Mouse (Mus musculus): ENCODE data around the gene Smarca2.

Smarca2 gene

DNA sequence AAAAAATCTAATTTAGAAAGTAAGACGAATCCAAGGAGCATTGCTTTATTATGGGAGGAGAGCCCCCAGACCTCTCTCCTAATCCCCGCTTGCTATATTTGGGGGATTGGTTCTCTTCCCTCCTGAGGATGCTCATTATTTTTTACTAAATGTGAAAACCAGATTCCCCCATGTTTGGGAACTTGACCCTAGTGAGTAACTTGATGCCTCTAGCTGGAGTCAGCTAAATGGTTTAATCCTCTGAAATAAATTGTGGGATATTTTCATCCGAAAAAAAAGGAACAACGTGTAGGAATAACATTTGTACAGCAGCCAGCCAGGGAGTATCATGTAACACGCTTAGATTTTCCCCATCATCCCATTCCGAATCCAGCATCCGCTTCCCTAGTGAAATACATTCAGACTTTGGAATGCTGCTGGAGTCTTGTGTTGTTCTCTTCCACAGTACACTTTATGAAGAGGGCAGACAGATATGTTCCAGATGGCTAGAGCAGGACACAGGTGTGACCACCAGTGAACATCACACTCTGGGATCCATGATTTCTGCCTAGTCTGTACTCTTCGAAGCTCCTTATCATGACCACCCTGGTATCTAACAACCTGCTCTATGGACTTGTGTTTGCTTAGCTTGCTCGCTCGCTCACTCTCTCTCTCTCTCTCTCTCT, 99.8 kb downstream of the Smarca2 start:
- 75% methylated on average over 10 of the region's 10 CpGs for WGBS

DNA sequence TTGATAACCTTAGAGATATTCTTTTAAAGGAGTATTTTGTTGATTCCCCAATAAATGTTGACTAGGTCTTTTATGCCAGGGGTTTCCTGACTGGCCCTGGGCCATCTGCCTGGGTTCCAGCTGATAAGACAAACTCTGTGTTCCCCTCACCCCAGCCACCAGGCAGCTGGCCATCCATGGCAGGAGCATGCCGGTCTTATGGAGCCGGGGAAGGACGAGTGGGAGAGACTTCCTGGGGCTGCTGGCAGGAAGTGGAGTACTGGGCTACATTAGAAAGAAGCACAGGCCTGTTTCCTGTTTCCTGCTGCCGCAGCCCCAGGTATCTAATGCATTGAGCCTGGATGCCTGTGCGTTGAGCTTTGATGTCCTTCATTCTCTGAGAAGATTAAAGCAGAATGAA, 102.1 kb downstream of the Smarca2 start:
- WGBS: 57% methylated on average over 5 of the region's 5 CpGs

DNA sequence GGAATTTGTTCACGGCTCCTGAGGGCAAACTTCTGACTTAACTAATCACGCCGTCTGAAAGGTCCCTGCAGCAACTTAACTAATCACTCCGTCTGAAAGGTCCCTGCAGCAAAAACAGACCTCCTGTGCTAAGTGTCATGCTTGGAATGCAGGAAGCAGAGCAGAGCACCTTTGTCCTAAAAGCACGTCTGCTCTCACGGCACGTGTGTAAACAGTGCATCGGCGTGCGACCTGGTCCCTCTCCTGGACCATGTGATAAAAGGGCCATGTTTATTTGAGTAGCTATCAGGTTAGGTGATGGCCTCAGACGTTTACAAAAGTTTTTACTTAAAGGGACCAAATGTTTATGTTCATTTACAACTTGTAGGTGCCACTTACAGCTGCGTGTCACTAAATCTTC, 104.2 kb downstream of the Smarca2 start:
- WGBS: 76% methylated on average over 12 of the region's 12 CpGs

- WGBS: 47% methylated on average over 2 of the region's 2 CpGs
Measured at GRCm38 (mm10) chr19:26711268-26711667, 106.4 kb downstream of the Smarca2 start.

- 33% methylated on average over 9 of the region's 9 CpGs for WGBS
Measured at GRCm38 (mm10) chr19:26716217-26716616, 111.4 kb downstream of the Smarca2 start.

DNA sequence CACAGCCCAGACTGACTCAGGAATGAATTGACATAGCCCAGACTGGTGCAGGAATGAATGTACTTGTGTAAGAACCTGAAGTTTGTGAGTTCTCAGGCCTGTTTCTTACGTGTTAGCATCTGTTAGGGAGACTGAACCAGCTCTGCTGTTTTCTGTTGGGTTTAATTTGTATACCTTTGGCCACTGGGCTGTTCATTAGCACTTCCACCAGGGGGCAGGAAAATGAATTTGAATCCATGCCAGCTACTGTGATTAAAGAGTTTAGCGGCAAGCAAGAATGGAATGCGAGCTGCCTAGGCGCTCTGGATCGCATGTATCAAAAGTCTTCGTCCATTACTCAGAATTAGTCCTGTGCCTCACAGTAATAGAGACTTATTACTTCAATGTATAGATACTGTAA, 113.4 kb downstream of the Smarca2 start:
- WGBS: 37% methylated on average over 6 of the region's 6 CpGs

GRCm38 (mm10) chr19:26719161-26719560, 114.3 kb downstream of the Smarca2 start:
- WGBS: 66% methylated on average over 7 of the region's 7 CpGs

DNA sequence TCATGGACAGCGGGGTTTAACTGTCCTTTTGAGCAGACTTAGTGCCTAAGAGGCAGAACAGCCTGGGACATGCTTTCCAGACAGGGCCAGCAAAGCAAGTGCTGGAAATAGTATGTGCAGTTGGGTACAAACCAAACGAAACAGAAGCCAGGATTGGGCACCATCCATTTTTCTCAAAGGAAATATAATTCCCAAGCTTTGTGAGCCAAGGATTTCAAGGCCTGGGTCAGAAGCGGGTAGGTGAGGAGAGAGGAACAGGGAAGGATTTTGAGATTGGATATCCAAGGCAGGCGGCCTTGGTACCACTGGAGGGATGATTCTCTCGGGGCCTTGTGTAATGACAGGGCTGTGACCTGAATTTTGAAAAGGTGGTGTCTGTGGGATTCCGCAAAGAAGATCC, 116.9 kb downstream of the Smarca2 start:
- WGBS: 63% methylated on average over 6 of the region's 6 CpGs

GRCm38 (mm10) chr19:26723899-26724298, 119.0 kb downstream of the Smarca2 start:
- WGBS: 73% methylated on average over 11 of the region's 11 CpGs

DNA sequence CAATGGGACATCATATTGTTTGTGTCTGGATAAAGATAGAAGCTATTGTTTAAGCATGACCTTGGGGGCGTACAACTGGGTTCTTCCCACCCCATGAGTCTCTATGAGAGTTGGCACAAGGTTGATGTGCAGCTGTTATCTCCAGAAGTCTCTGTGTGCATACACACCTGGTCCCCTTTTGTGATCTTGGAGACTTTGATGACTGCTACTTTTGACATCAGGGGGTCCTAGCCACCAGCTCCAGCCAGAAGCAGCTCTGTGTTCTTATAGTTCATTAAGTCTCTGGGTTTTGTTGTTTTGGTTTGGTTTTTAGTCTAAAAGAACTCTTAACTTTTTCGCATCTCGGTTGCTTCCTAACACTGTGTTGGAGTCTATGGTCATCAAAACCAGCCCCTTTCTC, 119.8 kb downstream of the Smarca2 start:
- WGBS: 85% methylated on average over 3 of the region's 3 CpGs

DNA sequence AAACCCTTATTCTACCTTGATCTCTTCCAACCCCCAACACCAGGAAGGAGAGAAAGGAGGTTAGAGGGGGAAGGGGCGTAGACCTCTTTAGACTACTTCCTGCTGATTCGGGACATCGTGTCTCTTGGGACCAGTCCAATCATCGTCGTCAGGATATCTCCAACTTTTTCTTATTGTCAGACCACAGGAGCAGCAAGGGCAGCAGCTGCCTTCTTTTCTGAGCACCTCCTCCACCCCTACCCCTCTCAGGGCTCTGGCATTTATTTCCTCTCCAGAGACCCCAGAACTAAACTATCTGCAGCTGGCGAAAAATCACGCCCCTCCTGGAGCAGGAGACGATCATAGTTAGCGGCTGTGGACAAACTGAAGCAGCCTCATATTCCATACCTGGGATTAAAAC, 122.9 kb downstream of the Smarca2 start:
- WGBS: 76% methylated on average over 9 of the region's 9 CpGs

DNA sequence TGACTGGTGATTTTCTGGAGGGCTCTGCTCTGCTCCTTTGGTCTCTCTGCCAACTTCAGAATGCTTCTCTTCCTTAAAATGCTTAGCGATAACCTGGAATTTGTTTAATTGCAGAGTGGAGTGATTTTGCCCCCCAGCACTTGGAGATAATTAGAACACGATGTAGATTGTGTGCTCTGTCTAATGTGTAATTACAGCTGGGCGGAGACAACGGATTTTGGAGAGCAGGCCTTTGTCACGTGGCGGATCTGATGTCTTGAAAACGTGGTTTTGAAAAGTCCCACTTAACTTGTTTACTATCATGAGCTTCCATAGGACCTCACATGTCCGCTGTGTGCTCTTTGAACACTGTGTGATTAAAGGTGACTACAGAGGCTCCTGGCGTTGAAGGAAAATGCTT, 125.6 kb downstream of the Smarca2 start:
- WGBS: 54% methylated on average over 9 of the region's 9 CpGs

GRCm38 (mm10) chr19:26731121-26731520, 126.3 kb downstream of the Smarca2 start:
- 65% methylated on average over 4 of the region's 4 CpGs for WGBS

DNA sequence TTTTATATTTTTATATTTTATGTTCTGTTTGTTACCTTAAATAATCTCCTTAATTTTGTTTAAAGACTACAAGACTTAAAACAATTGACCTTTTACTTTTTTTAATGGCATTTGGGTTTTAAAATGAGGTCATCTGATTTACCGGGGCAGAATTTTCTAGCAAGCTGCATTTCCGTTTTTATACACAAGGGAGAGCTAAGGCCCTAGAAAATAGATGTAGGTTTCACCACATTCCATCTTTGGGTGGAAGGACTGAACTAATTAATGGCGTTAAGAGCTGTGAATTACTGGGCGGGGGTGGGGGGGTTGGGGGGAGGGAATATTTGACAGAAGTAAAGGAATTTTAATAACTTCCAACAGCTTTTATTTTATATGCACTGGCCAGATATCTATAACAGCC, 127.0 kb downstream of the Smarca2 start:
- WGBS: 10% methylated on average over 4 of the region's 4 CpGs

DNA sequence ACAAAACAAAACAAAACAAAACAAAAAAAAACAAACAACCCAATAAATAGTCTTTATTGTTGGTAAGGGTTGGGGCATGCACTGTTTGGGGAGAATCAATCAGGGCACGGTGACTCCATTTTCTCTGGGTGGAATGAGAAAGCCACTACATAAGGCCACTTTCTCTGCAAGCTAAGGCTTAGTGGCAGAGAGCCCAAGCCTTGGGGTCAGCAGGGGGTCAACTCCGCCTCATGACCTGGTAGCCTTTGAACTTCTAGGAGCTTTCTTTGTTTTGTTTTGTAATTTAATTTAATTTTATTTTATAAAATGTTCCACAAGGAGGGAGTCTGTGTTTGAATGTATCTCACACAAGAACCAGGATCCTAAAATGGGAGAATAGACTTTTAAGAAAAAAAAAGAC, 128.2 kb downstream of the Smarca2 start:
- 64% methylated on average over 2 of the region's 2 CpGs for WGBS

DNA sequence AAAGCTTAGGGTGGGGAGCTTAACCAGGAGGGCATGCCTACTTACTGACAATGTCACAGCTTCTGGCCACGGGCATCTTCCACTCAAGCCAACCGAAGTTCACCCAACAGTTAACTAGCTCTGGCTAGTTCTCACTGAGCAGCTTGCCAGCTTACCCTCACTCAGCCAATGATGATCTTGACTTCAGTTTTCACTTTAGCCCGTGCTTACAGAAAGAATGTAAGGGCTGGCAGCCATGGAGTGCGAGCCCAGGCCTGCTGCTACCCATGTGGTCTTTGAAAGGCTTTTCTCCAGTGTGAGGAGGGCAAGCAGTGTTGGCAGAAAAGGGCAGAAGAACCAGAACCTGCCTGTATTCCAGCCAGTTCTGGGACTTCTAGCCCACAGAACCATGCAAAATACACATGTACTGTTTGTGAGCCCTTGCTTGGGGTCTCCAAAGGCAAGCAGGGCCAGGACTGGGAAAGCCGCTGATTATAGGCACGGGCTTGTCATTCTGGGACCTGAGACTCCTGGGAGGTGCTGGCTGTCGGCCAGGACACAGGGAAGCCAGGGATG, 128.8 kb downstream of the Smarca2 start:
- 57% methylated on average over 7 of the region's 7 CpGs for WGBS

DNA sequence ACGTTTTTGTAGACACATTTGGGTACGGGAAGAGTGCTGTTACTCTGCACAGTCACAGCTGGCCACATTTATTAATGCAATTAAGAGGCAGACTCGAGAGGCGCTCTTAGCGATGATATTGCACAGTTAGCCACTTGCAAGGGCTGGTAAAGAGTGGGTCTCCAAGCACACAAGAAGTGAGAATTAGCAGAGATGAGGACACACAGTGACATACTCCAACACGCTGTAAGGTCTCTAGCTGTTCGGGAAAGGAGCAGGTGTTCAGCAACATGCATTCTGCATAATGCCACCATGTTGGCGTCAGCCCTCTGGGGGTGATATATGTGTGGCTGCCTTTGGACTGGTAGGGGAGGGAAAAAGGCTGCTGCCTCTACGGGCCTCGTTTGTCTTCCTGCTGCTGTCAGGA, 129.9 kb downstream of the Smarca2 start:
- 74% methylated on average over 10 of the region's 10 CpGs for WGBS

DNA sequence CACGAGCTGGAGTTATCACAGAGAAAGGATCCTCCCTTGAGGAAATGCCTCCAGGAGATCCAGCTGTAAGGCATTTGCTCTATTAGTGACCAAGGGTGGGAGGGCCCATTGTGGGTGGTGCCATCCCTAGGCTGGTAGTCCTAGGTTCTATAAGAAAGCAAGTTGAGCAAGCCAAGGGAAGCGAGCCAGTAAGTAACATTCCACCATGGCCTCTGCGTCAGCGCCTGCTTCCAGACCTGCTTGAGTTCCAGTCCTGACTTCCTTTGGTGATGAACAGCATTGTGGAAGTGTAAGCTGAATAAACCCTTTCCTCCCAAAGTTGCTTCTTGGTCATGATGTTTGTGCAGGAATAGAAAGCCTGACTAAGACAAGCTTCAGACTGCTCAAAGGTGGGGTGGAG, 140.2 kb downstream of the Smarca2 start:
- WGBS: 94% methylated on average over 4 of the region's 4 CpGs

GRCm38 (mm10) chr19:26745567-26745966, 140.7 kb downstream of the Smarca2 start:
- 93% methylated on average over 7 of the region's 7 CpGs for WGBS

DNA sequence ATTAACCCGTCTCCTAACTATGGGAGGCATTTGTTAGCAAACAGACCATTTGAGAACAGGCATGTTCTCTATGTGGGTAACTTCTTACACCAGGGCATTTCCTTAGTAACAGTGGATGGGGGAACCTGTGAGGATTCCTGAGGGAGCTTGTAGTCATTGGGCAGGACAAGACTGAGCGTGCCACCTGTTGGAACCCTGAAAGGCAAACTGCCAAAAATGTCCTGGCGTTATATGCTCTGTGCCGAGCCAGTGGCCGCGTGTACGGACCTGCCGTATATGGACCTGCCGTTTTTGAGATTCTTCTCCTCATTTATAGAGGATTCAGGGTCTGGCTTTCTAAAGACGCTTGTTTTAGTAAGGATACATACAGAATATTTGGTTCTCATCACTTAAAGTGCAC, 141.4 kb downstream of the Smarca2 start:
- WGBS: 60% methylated on average over 10 of the region's 10 CpGs

- 35% methylated on average over 6 of the region's 6 CpGs for WGBS
Measured at GRCm38 (mm10) chr19:26746709-26747467, 142.0 kb downstream of the Smarca2 start.

GRCm38 (mm10) chr19:26747571-26748539, 143.0 kb downstream of the Smarca2 start:
- 1% methylated on average over 36 of the region's 36 CpGs for WGBS
